Mouse (Mus musculus) CD4-positive, CD25-positive, alpha-beta regulatory T cell, adult 9 weeks (primary cell): ENCODE measurements around the gene Aptx. TPM values are rescaled to one million over a fixed set of nuclear protein-coding genes. Genes with fewer than 3 reads are reported as not detected.

ENCODE experiments used
- polyA plus RNA-seq: library from polyadenylated mRNA; unstranded; fragments of 100-300 nt; shearing (Covaris generic); gene quantifications from one replicate; pipeline ENCODE4 v1.2.1, GENCODE M21; 2017

Gene Aptx
- polyA plus RNA-seq: 42.3 TPM

DNA sequence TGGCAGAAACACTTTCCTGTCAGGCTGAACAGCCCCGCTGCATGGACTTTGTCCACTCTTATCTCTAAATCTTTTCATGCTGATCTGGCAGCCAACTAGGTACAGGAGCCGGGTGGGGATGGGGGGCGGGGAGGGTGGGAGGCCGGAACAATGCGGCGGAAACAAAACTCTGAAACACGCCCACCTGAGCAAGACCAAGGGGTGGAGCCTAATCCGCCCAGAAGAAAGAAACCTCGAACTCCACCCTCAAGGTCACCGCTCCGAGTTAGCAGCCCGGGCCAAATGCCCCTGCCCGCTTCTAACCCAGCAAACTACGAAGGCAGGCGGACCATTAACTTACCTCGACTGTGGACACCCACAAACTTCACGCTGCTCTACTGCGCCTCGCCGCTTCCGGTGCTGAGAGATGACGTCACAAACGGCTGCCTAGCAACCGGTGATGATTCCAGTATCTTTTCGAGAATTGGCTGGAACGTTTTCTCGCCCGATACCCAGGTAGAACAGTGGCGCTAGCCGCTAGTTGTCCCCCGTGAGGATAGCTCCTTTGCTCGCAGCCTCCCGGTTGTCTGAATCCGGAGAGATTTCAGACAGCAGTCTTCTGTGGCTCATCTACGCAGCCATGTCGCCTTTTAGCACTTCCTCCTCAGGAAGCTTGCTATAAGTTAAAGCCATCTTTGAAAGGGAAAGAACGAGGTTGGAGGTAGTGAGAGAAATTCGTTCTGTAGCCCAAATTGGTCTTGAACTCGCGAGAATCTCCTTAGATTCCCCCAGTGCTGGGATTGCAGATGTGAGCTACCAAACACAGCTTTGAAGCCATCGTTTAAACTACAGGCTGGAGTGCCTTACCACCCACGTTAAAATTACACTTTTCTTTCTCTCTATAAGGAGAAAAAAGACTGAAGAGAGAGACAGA is at the start of gene Aptx:
Gene Aptx (minus strand): TSS at position 398 of the 913 bp plus-strand sequence.

DNA sequence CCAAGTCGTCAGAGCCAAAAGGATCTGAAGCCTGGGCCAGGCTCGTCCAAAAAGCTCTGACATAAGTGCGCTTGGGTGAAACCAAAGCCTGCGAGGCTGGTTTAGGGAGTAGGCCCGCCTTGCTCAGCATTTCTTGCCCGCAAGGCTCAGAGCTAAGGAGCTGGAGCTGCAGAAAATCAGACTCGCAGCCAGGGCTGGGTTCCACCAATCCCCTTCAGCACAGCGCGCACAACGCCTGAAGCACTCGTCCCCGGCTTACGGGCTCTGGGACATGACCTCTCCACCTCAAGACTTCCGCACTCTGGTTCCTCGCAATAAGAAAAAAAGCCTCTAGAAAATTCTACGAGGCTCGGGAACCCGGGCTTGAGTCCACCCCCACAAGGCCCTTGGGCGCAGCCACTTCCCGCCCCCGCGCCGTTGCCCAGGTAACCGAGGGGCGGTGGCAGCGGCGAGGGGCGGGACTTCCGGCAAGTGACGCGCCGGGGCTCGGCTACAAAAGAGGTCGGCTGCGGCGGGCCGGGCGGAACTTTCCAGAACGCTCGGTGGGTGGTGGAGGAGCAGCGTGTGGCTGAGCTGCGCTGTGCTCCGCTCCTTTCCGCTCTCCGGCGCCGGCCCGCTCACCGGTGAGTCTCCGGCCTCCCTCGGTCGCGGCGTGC is 19.1 kb upstream of the Aptx start, which contains the start of gene Dnaja1:
Gene Dnaja1 (plus strand): TSS at position 140 of the 656 bp plus-strand sequence.

Other genes starting within 250 kb of the Aptx start
- gene Tmem215, start 231.0 kb downstream of the Aptx start, polyA plus RNA-seq: not detected
- 339 TPM for gene Dnaja1, start 19.0 kb upstream of the Aptx start, polyA plus RNA-seq
- gene Smu1, start 54.7 kb upstream of the Aptx start, polyA plus RNA-seq: 149 TPM
- 17.6 TPM for gene B4galt1, start 150.8 kb upstream of the Aptx start, polyA plus RNA-seq
- gene Spink4, start 216.9 kb upstream of the Aptx start, polyA plus RNA-seq: not detected
- 11.8 TPM for gene Bag1, start 245.1 kb upstream of the Aptx start, polyA plus RNA-seq
- gene Chmp5, start 245.2 kb upstream of the Aptx start, polyA plus RNA-seq: 91.5 TPM